Mouse (Mus musculus) layer of hippocampus, adult 9-11 months (tissue): ENCODE results near the gene Ctf1.

Source experiments
- DNase-seq: peaks from one replicate; pipeline ENCODE4 v3.0.0; 2022

The Ctf1 gene

DNA sequence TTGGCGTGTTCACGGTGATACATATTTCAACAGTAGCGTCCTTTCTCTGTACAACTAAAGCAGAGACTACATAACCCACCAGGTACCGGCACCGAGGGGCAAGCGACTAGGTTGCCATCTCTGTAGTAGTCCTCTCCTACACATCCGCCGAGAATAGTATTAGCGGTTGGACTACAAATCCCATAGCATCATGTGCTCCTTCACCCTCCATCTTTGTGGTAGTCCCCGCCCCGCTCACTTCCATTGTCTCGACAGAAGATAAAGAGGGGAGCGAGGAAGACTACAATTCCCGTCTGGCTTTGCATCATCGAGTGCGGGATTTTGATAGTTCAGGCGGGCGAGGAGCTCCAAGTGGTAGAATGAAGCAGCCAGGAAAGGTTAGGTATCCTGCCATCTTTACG, 32.7 kb downstream of the Ctf1 start:
- DNase-seq = peak; percentile 99

DNA sequence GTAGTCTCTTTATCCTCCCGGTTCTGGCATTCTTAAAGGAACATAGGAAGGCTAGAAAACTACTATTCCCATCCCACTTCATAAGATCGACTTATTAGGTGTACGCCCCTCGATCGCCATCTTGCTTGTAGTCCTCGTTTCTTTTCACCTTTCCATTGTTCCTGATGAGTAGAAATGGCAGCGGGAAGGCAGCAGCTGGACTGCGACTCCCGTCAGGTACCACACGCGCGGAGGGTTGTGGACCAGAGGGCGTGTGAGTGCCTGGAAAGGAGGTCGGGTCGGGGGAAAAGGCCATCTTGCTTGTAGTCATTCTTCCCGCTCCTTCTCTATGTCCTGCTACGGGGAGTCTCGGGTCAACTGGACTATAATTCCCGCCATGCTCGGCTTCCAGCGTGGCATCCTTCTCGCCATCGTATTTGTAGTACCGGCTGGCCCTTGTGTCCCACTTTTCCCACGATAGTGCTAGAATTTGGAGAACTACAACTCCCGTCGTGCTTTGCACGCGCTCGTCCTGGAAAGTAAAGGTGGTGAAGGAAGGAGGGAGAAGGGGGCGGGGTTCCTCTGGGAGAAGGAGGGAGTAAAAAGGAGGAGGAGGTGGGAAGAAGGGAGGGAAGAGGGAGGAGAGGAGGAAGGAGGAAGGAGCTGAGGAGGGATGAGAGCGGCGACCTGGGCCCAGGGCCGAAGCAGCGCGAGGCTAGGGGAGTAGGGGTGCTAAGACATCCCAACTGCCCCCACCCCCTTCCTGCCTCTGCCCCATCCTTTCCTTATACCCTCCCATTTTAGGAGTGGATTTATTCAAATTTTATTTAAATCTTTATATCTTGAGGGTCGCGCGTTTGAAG, 33.3 kb downstream of the Ctf1 start:
- peak; percentile 99 for DNase-seq

DNA sequence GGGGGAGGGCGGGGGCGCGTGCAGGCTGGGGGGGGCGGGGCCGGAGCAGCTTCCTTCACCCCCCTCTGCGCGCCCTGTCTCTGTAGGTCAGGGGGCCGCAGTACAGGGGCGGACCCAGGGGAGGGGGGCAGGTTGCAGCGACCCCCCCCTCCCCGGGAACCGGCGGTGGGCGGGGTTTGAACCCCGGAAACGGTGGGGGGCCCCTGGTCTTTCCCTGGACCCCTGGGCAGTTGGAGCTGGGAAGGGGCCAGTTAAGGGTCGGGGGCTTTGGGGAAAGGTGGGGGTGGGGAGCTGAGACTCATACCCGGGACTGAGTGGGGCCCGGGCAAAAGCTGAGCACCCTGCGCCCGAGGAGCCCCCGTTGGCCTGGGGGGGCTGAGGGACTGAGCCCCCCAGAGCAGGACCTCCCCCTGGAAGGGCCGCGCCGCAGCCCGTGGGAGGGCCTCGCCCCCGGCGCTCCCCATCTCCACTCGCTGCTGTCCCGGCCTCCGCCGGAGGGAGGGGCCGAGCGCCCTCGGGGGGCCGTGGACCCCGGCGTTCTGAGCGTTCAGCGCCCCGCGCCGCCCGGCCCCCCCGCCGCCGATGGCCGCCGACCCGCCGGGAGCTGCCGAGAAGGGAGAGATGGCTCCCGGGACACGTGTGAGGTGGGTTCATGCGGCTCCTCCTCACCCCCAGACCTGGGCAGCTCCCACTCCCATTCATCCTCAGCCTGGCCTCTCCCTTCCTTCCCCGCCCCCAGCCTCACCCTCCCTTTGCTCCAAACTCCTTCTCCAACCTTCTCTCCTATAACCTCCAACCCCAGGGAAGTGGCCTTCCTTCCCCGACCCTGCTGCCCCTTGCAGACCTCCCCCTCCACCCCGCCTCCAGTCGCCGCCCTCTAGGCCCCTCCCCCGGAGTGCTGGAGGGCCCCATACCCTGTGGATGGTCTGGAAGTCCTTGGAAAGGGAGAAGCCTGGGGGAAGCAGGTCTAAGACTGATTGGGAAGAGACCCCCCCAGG, 34.3 kb downstream of the Ctf1 start:
- DNase-seq = no peak

DNA sequence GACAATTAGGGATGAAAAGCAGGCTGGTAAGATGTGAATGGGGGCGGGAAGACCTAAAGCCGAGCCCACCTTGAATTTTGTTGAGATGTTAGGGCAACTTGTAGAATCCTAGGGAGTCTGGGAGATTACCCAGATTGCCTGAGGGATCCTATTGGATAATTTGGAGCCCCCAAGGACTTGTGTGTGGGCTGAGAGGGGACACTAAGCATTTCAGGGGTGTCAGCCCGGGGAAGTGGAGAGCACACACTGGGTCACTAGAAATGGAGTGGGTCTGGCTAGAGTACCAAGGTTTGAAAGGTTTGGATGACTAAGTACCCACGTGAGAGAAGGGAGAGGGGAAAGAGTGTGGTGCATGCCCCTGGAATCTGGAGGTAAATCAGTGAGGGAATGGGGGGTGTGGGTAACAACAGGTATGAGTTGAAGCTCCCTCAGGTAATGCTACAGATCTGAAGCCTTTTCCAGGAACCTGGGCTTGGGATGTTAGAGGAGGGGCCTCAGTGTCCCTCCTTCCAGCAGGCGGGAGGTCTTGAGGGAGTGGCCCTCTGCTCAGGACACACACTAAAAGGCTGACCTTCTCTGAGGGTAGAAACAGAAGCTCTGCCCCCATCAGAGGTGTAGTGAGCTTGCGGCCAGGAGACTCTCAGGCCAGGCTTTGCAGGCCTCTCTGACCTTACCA, 35.2 kb downstream of the Ctf1 start:
- DNase-seq = no peak

DNA sequence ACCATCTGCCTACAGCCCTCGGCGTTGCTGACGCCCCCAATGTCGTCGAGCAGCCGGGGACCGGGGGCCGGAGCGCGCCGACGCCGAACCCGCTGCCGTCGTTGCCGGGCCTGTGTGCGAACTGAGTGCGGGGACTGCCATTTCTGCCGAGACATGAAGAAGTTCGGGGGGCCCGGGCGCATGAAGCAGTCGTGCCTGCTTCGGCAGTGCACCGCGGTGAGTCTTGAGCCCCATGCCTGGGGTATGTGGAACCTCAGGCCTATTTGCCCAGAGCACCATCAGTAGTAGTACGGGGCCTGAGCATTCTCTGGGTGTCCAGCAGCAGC, 35.7 kb downstream of the Ctf1 start:
- no peak for DNase-seq

DNA sequence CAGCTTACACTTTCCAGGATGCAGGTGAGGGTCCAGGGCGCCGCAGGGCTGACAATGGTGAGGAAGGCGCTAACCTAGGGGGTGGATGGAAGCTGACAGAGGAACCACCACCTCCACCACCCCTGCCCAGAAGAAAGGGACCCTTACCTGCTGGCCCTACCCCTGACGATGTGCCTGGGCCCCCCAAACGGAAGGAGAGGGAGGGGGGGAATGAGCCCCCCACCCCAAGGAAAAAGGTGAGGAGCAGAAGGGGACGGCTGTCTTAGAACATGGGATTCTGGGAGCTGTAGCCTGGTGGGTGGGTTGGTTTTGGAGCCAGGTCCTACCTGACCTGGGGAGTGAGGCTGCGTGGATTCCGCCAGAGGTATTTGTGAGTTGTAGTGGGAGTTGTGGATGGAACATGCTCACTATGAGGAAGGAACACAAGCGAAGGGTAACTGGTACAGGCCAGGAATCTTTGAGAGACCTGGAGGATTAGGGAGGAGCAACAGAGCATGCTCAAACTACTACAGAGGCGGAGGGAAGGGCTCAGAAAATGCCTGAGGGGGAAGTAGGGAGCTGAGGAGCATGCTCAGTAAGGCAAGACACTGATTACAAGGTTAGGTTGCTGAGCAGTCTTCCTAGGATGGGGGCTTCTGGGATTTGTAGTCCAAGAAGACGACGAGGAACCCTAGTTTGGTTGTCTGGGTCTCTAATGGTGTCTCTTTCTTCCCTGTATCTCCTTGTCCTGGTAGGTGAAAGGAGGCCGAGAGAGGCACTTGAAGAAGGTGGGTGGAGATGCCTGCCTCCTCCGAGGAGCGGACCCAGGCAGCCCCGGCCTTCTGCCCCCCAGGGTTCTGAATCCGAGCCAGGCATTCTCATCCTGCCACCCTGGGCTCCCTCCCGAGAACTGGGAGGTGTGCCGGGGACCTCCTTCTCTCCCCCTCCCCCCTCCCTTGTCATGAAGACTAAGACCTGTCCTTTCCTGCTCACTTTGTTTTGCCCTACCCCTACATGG, 37.9 kb downstream of the Ctf1 start:
- DNase-seq = peak; percentile 73

DNA sequence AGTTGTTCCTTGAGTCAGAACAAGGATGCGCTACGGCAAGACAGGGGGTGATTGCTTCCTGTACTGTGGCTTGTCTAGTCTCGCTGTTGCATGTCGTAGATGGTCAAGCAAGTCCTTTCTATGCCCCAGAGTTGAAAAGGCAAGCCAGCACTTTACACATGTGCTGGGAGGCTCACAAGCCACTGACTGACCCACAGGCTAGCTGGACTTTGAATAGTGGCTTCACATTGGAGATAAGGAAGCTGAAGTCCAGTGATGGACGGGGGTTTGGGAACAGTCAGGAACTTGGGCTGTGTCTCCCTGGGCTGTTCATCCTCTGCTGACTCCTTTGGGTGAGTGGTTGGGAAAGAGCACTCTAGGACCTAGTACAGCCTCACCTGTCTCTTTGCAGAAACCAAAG, 39.1 kb downstream of the Ctf1 start:
- no peak for DNase-seq

DNA sequence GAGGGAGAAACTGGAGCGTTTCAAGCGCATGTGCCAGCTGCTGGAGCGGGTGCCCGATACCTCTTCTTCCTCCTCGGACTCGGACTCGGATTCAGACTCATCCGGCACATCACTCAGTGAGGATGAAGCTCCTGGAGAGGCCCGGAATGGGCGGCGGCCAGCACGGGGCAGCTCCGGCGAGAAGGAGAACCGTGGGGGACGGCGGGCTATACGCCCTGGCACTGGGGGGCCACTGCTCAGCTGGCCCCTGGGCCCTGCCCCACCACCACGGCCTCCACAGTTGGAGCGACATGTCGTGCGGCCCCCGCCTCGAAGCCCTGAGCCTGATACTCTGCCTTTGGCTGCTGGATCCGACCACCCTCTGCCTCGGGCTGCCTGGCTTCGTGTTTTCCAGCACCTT, 39.5 kb downstream of the Ctf1 start:
- no peak for DNase-seq

DNA sequence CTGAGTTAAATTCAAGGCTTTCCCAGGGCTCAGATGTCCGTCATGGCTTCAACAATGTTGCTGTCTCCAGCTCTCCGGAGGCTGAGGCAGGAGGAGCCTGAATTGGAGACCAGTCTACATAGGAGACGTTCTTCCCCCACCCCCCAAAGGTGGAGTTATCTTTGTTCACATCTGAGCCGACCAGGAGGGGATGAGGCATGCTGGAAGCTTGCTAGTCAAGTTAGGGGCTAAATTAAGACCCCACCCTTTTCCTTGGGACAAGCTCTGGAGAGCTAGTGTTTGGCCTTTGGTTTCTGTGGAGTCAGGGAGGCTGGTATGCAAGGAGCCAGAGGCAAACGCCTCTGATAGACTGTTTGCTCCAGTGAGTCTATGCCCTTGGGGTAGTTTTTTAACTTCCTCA, 40.6 kb downstream of the Ctf1 start:
- no peak for DNase-seq

DNA sequence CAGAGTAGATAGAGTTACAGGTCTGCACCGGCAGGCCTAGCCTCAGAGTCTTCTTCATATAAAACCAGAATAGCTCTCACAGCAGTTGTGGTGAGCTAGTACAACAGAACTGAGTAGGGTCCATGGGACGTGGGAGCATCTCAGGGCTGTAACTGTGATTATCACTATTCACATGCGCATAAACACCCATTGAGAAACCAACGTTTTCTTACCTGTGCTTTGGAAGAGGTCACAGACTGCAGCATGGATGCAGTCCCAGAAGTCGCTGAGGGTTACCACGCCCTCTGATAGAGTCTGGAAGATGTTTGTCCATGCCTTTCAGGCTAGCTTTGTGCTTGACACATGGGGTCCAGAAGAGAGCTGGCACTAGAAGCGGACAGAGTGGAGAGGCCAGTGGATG, 41.2 kb downstream of the Ctf1 start:
- DNase-seq = no peak

DNA sequence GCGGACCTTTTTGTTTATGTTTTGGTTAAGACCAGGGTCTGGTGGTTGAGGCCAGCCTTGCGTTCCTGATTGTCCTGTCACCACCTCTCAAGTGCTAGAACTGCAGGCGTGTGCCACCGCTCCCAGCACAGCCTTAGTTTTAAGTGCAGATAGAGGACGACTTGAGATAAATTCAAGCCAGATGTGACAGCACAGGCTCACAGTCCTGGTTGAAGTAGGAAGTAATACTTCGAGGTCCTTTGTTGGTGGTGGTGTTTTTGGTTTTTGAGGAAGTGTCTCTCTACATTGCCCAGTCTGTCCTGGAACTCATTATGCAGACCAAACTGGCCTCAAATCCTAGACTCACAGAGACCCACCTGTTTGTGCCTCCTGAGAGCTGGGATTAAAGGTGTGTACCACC, 47.2 kb downstream of the Ctf1 start:
- no peak for DNase-seq

DNA sequence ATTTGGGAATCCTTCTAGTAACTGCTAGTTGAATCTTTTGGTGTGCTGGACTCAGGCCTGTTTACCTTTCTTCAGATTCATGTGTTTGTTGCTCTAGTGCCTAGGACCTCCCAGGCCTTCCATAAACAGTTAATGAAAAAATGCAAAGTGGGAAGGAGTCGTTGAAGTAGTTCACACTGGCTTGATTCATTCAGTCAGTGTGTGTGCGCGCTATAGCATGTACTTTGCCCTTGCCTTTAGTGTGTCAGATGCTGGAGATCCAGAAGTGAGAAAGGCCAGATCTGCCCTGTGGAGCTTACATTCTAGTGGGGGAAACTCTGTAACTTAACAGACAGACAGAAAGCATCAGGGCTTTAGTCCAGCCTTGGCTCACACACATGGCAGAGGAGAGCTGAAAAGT, 47.9 kb downstream of the Ctf1 start:
- no peak for DNase-seq

DNA sequence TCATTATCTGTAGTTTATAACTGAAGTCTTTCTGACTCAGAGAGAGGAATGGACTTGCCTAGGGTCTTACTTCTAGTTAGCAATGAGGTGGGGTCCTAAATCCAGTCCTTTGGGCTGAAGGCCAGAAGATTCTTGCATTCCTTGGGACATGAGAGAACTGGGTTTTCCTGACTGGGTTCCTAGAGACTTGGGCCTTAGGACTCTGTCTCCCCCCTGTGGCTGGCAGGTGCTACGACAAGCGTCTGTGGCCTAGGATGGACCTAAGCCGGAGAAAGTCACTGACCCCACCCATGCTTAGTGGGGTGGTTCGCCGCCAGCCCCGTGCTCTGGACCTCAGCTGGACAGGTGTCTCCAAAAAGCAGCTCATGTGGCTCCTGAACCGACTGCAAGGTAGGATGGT, 48.5 kb downstream of the Ctf1 start:
- DNase-seq = no peak

DNA sequence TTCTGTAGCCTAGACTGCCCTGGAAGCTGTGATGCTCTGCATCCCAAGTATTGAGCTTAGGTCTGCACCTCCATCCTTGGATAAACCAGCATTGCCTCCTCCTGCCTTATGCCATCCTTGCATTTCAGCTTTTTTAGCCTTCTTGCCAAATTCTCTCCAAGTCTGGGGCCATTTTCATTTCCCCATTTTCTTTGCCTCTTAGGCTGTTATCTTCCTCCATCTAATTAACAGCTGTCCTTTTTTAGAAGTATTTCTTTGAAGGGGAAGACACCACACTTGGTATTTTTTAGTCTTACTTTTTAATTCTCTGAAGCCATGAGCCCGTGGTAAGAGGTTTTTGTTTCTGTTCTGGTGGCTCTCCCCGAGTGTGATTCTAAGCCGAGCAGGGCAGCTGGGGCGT, 51.1 kb downstream of the Ctf1 start:
- no peak for DNase-seq

DNA sequence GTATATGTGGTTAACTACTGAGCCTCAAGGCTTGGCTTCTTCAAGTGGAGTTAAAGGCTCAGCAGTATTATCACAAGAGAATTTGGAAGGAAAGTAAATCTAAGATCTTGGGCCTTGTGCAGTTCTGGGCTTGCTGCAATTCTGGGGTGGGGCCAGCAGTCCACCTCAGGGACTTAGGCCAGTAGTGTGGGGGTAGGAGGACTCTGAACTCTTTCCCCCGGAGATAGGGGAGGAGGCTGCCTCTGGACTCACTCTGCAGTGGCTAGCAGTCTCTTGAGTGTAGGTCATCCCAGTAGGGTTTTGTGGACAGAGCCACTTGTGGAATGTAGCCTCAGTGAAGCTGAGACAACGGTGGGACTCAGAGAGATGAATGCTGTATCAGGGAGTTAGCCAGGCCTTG, 53.2 kb downstream of the Ctf1 start:
- DNase-seq = no peak

DNA sequence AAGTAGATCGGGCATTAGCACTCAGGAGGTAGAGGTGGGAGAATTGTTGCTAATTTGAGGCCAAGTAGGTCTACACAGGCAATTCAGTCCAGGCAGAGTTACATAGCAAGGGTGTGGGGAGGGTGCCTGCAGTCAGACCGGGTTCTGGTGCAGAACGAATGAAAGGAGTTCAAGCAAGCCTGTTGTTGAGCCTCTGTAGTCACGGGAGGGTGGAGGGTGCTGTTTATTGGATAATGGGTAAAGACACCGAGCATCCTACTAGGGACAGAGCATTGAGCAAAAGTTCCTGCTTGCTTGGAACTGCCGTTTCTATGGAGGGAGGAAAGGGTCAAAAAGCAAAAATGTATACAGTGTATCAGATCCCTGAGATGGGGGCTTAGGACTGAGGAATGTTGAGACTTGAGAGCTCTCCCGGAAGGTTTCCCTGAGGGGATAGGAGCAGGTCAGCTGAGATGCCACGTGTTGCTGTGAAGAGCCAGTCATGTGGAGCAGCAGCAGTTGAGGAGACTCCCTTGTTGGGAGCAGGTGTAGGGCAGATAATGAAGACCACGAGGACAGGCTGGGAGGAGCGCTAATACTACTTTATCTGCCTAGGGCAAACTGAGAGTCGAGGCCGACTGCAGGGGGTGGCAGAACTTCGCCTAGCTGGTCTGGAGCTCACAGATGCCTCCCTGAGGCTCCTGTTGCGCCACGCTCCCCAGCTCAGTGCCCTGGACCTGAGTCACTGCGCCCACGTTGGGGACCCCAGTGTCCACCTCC, 54.5 kb downstream of the Ctf1 start:
- DNase-seq = no peak
